Mouse (Mus musculus) heart, postnatal 14 days (tissue): ENCODE results near the gene Pdp2. TPM values are rescaled to one million over a fixed set of nuclear protein-coding genes. Genes with fewer than 3 reads are reported as not detected.

Source experiments
- DNase-seq, 2 experiments: peaks; one replicate each; pipeline ENCODE4 v3.0.0; 2021 to 2022
- intact Hi-C: fragments of 180-260 bp; cut with DNase I; formaldehyde crosslinking; loops from one replicate; pipeline ENCODE4 v1.15.1; 2025
- total RNA-seq, 2 experiments: library from RNA; stranded (reverse); gene quantifications; 2 replicates each; pipeline ENCODE4 v1.2.3; 2021

The Pdp2 gene
- total RNA-seq, 2 experiments from 2014 or later: 17.0 to 18.2 TPM

- intact Hi-C loops: loop anchor here (10.0 kb wide), 2 partner anchors 580 to 630 kb away; partner anchors contain the start of genes Cbfb and D230025D16Rik
- DNase-seq: no peak
Measured at GRCm38 (mm10) chr8:104594611-104595362, 3.5 kb downstream of the Pdp2 start.

GRCm38 (mm10) chr8:104595773-104596536 is 4.7 kb downstream of the Pdp2 start:
- no peak for DNase-seq

GRCm38 (mm10) chr8:104597656-104598055 is 6.4 kb downstream of the Pdp2 start:
- no peak for DNase-seq
- intact Hi-C loops: loop anchor here (10.0 kb wide), 2 partner anchors 577 to 627 kb away; partner anchors contain the start of genes Cbfb and D230025D16Rik

More at GRCm38 (mm10) chr8:104595773-104596536, 4.7 kb downstream of the Pdp2 start:
- intact Hi-C loops: loop anchor here (10.0 kb wide), 2 partner anchors 579 to 629 kb away; partner anchors contain the start of genes Cbfb and D230025D16Rik

- intact Hi-C loops: loop anchor here (10.0 kb wide), 2 partner anchors 576 to 626 kb away; partner anchors contain the start of genes Cbfb and D230025D16Rik
- no peak for DNase-seq
Measured at GRCm38 (mm10) chr8:104598496-104598895, 7.2 kb downstream of the Pdp2 start.

- intact Hi-C loops: no loop called here
- DNase-seq: no peak
Measured at GRCm38 (mm10) chr8:104601386-104601785, 10.1 kb downstream of the Pdp2 start.

DNA sequence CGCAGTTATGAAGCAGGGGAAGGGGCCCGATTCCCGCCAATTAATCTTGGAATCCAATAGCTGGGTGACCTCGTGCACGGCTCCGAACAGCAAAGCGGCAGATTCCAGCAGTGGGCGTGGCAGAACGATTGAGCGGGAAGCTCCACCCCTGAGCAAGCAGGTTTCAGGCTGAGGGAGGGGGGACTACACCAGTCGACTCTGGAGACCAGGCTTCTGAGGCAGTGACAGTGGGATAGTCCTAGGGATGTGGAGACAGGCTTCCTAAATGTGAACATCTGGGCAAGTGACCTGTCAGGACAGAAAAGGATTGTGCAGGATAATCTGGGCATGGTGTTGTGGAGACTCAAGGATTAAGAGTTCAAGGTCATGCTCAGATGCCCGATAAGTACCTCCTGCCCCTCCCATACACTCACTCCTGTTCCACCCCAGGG is 10.7 kb downstream of the Pdp2 start:
- no peak for DNase-seq
- intact Hi-C loops: loop anchor here (1.0 to 2.0 kb wide), 3 partner anchors 42 to 187 kb away; no protein-coding TSS in a partner anchor

DNA sequence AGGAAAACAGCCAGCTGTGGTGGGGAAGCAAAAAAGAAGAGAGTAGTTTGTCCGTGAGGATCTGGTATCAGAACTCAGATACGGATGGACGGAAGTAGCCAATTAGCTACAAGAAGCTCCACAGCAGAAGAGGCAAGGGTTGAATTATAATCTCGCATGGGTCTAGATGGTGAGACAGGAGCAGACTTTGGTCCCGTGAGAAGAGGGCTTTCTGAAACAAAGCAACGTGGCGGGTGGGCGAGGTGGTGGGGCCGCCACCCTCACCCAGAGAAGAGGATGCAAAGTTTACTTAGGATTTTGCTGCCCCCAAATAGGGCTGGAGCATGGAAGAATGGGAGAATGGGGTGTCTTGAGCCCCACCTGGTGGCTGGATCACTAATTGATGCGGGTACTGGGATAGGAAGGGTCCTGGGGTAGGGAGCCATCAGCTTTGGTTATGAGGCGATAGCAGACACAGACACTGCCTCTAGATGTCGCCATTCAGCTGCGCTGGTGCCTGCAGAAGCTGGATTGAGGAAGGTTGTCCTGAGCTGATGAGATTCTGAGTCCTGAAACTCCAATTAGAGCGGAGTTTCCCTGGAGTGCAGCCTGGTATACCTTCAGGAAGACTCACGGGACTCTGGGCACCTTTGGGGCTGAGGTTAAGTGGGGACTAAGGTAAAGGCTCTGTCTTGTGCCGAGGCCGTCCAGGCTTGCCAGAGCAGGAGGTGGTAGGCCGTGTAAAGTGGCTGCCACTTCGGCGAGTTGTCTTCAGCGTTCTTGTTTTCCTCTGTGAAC is 11.4 kb downstream of the Pdp2 start:
- peak; percentile 87 to 91 for DNase-seq
- intact Hi-C loops: loop anchor here (1.0 to 2.0 kb wide), 3 partner anchors 42 to 186 kb away; no protein-coding TSS in a partner anchor

GRCm38 (mm10) chr8:104603245-104603593 is 12.0 kb downstream of the Pdp2 start:
- intact Hi-C loops: loop anchor here (2.0 kb wide), 2 partner anchors 52 to 186 kb away; no protein-coding TSS in a partner anchor
- DNase-seq: no peak

DNA sequence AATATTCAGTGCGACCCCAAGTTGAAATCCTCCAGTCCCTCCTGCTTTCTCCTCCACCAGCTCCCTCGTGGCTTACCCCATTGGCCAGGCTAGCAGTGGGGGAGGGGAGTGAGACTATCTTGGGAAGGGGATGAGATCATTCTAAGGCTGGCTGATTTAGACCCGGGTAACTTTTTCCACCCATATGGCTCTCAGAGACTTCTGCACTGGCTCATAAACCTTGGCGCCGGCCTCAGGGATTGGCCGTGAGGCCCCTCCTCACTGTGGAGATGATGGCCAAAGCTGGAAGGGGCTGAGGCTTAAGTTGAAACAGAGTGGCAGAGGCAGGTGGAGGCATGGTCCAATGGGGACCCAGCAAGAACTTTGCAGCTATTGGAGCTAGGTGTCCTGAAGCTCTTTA is 15.1 kb downstream of the Pdp2 start:
- intact Hi-C loops: no loop called here
- peak; percentile 26 to 63 for DNase-seq

- intact Hi-C loops: no loop called here
- peak; percentile 73 to 83 for DNase-seq
Measured at GRCm38 (mm10) chr8:104607944-104608343, 16.7 kb downstream of the Pdp2 start.

DNA sequence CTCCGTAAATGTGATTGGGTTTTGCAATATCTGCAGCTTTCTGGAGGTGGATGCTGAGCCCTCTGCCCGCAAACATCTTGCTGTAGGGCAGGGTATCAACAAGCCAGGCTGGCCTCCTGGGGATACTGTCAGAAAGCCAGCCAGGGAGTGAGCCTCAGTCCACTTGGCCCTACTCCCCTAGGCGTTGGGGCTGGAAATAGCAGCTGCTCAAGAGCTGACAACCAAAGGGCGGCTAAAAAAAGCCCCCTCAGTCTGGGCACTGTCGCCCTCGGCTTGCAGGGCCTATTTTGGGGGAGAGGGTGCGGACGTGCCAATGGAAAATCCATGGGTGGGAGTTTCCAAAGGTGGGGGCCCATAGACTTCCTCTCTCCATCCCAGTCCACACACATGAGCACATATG is 18.0 kb downstream of the Pdp2 start:
- peak; percentile 59 to 74 for DNase-seq
- intact Hi-C loops: no loop called here

DNA sequence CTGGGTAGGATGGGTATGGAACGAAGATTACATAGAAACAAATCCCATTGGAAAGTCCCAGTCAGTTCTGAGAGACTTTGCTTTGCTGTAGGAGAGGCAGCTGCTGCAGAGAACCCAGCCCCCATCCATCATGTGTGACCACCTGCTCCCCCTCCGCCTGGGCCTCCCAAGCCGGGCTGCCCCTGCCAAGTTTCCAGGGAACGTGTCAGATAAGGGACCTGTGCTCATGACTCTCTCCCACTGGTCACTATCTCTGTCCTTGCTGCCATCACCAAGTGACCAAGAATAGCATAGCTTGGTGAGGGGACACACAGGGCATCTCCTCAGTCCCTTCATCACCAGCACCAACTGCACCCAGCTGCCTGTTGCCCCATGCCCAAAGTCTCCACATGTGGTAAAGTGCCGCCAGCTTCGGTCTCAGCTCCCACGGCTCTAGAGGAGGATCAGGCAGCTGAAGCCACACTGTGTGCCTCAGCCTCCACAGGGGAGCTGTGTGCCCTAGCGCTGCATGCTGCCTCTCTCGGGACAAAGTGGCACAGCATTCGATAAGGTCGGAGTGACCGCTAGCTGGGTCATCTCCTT is 19.0 kb downstream of the Pdp2 start:
- intact Hi-C loops: no loop called here

GRCm38 (mm10) chr8:104611613-104612012 is 20.4 kb downstream of the Pdp2 start:
- intact Hi-C loops: no loop called here
- DNase-seq: no peak

More for the DNA sequence above, 19.0 kb downstream of the Pdp2 start:
- DNase-seq: peak; percentile 67 to 81

DNA sequence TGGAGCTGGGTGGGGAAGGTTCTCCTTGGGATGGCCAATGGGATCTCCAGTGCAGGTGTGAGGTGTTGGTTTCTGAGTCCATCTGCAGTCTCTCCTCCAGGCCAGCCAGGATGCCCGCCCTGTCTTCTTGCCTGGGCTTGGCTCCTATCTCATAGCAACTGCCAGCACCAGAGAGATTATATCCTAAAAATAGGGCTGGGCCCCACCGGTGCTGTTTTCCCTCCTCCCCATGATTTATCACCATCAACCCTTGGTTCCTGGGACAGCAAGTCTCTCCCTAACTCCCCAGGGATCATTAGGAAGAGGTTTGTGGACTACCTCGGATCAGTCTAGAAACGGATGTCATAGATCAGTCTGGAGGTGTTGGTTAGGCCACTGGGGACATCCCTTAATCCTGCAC is 21.9 kb downstream of the Pdp2 start:
- intact Hi-C loops: no loop called here
- DNase-seq: no peak

GRCm38 (mm10) chr8:104620765-104621164 is 29.5 kb downstream of the Pdp2 start:
- no peak for DNase-seq
- intact Hi-C loops: no loop called here

DNA sequence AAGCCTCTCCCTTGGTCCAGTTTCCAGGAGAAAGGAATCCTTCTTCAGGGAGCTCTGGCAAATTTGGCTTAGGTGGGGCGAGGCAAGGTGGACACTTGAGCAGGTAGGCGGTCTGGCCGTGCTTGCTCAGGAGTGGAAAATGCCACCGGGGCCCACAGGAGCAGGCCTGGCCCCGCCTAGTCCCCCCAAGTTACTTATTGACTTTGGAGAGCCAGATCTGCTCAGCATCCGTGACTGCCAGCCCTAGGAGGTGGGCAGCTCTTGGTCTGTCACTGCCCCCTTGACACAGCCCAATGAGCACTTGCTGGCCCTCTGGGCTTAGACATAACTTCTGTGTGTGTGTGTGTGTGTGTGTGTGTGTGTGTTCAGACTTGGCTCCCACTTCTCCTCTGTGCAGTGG is 32.9 kb downstream of the Pdp2 start, which contains the start of gene Cdh16:
TSS of gene Cdh16 (minus strand) at position 236 of the 400 bp plus-strand sequence.
- intact Hi-C loops: no loop called here
- DNase-seq: no peak

- DNase-seq: no peak
- intact Hi-C loops: no loop called here
Measured at GRCm38 (mm10) chr8:104627065-104627740, 36.0 kb downstream of the Pdp2 start.

GRCm38 (mm10) chr8:104628402-104628801 is 37.2 kb downstream of the Pdp2 start:
- DNase-seq: peak; percentile 44 to 61
- intact Hi-C loops: no loop called here
